Mouse (Mus musculus) erythroblast, embryonic 14.5 days (primary cell): ENCODE measurements around the gene Itfg2. TPM values are rescaled to one million over a fixed set of nuclear protein-coding genes. Genes with fewer than 3 reads are reported as not detected.

Experiments
- H3K27me3 ChIP-seq: 2 replicates; pipeline ENCODE4 v1.6.1; 2012; ENCODE audit warnings: inconsistent platforms; ENCODE audit not compliant: control insufficient read depth
- H3K36me3 ChIP-seq: 2 replicates; pipeline ENCODE4 v1.6.1; 2012; ENCODE audit warnings: mild to moderate bottlenecking, inconsistent platforms; ENCODE audit not compliant: control insufficient read depth
- H3K4me1 ChIP-seq: 2 replicates; pipeline ENCODE4 v1.6.1; 2012; ENCODE audit warnings: inconsistent platforms; ENCODE audit not compliant: control insufficient read depth
- H3K4me3 ChIP-seq: replicated peaks from 2 replicates; pipeline ENCODE3; 2012; ENCODE audit warnings: moderate library complexity, mild to moderate bottlenecking, inconsistent platforms
- H3K9me3 ChIP-seq: 2 replicates; pipeline ENCODE4 v1.6.1; 2012; ENCODE audit warnings: low read length, inconsistent platforms, mixed read lengths; ENCODE audit not compliant: control insufficient read depth
- GATA1 ChIP-seq: IDR thresholded peaks from 2 replicates; pipeline ENCODE4 v1.6.1; 2012; ENCODE audit warnings: low read length, inconsistent platforms, mixed read lengths
- TAL1 ChIP-seq: IDR thresholded peaks from 3 replicates; pipeline ENCODE4 v1.6.1; 2012; ENCODE audit warnings: low read length, inconsistent platforms, mixed read lengths
- polyA plus RNA-seq: library from polyadenylated mRNA; stranded (reverse); fragments of >175 nt; gene quantifications from 2 replicates; pipeline ENCODE4 v1.2.3, GENCODE M21; 2012

Itfg2 gene
- polyA plus RNA-seq, 1 experiment, result 1.9 TPM

GRCm38 (mm10) chr6:128375192-128375591 is 49.5 kb downstream of the Itfg2 start, which contains the start of the genes Tex52 and Gm44596:
Tex52 (plus strand) TSS chr6:128375456.
Gm44596 (plus strand) TSS chr6:128375503.
- peaks cover 65% of the 10 kb centered on the region for H3K36me3 ChIP-seq
- no peaks in the 10 kb centered on the region for H3K9me3 ChIP-seq
- no peaks in the 10 kb centered on the region for H3K4me1 ChIP-seq
- H3K4me3 ChIP-seq, result no peak within 1 kb of the TSS
- no peak for TF ChIP-seq TAL1
- TF ChIP-seq GATA1, result no peak
- no peaks in the 10 kb centered on the region for H3K27me3 ChIP-seq

GRCm38 (mm10) chr6:128370040-128370439 is 54.7 kb downstream of the Itfg2 start:
- peaks cover 99% of the 10 kb centered on the region for H3K36me3 ChIP-seq
- no peaks in the 10 kb centered on the region for H3K9me3 ChIP-seq
- H3K4me1 ChIP-seq, result peaks cover 8% of the 10 kb centered on the region
- H3K4me3 ChIP-seq, result no peak overlapping the region
- TF ChIP-seq TAL1 (no peak), GATA1 (no peak)
- H3K27me3 ChIP-seq, result no peaks in the 10 kb centered on the region

- H3K4me3 ChIP-seq, result no peak overlapping the region
- H3K9me3 ChIP-seq, result no peaks in the 10 kb centered on the region
- H3K4me1 ChIP-seq, result peaks cover 31% of the 10 kb centered on the region
- H3K36me3 ChIP-seq, result peaks cover 73% of the 10 kb centered on the region
- H3K27me3 ChIP-seq, result no peaks in the 10 kb centered on the region
- TF ChIP-seq TAL1 (no peak), GATA1 (no peak)
These were observed 58.3 kb downstream of the Itfg2 start for GRCm38 (mm10) chr6:128366466-128366865.

- TF ChIP-seq TAL1, result no peak
- H3K9me3 ChIP-seq, result no peaks in the 10 kb centered on the region
- H3K27me3 ChIP-seq, result no peaks in the 10 kb centered on the region
- H3K4me1 ChIP-seq, result peaks cover 48% of the 10 kb centered on the region
- peaks cover 73% of the 10 kb centered on the region for H3K36me3 ChIP-seq
- peak overlapping the region; percentile 46 for H3K4me3 ChIP-seq
These were observed 60.0 kb downstream of the Itfg2 start for GRCm38 (mm10) chr6:128364721-128365120.

GRCm38 (mm10) chr6:128363007-128363825 is 61.5 kb downstream of the Itfg2 start:
- Histone ChIP-seq H3K4me3 (peak overlapping the region; percentile 99), H3K36me3 (peaks cover 72% of the 10 kb centered on the region), H3K27me3 (no peaks in the 10 kb centered on the region), H3K9me3 (no peaks in the 10 kb centered on the region), H3K4me1 (peaks cover 54% of the 10 kb centered on the region)
- TF ChIP-seq TAL1, result no peak
- TF ChIP-seq GATA1, result no peak

GRCm38 (mm10) chr6:128362381-128363006 is 62.2 kb downstream of the Itfg2 start, which contains the start of the genes Rhno1 and Foxm1:
Rhno1 (minus strand) TSS chr6:128362911.
Foxm1 (plus strand) TSS chr6:128362967.
- Histone ChIP-seq H3K4me3 (peak within 1 kb of the TSS; percentile 99), H3K4me1 (peaks cover 56% of the 10 kb centered on the region), H3K27me3 (no peaks in the 10 kb centered on the region), H3K9me3 (no peaks in the 10 kb centered on the region), H3K36me3 (peaks cover 72% of the 10 kb centered on the region)
- TF ChIP-seq GATA1, result no peak
- TF ChIP-seq TAL1, result no peak

- H3K4me3 ChIP-seq, result peak overlapping the region; percentile 99
- H3K9me3 ChIP-seq, result no peaks in the 10 kb centered on the region
- peaks cover 58% of the 10 kb centered on the region for H3K4me1 ChIP-seq
- H3K27me3 ChIP-seq, result no peaks in the 10 kb centered on the region
- no peak for TF ChIP-seq GATA1
- peaks cover 72% of the 10 kb centered on the region for H3K36me3 ChIP-seq
These were observed 62.8 kb downstream of the Itfg2 start for GRCm38 (mm10) chr6:128361901-128362300.

Other genes with a start within 250 kb of the Itfg2 start
- gene Tead4, start 124.1 kb downstream of the Itfg2 start, polyA plus RNA-seq, result not detected in 2 replicates
- 0.07 TPM in 2 replicates for gene Tulp3, start 69.1 kb downstream of the Itfg2 start, polyA plus RNA-seq
- gene Rhno1, start 62.0 kb downstream of the Itfg2 start, polyA plus RNA-seq, result 9.8 and 9.9 TPM in 2 replicates
- 8.2 and 8.8 TPM in 2 replicates for gene Foxm1, start 62.0 kb downstream of the Itfg2 start, polyA plus RNA-seq
- gene Tex52, start 49.5 kb downstream of the Itfg2 start, polyA plus RNA-seq, result 0.03 TPM in 1 of 2 replicates, not detected in the other
- gene Gm44596, start 49.4 kb downstream of the Itfg2 start, polyA plus RNA-seq, result not detected in 2 replicates
- 0.02 TPM in 1 of 2 replicates, not detected in the other for gene Nrip2, start 25.6 kb downstream of the Itfg2 start, polyA plus RNA-seq
- 7.7 and 10.7 TPM in 2 replicates for gene Fkbp4, start 13.7 kb upstream of the Itfg2 start, polyA plus RNA-seq
- 0.05 TPM in 1 of 2 replicates, not detected in the other for gene Pzp, start 101.8 kb upstream of the Itfg2 start, polyA plus RNA-seq
- gene A2ml1, start 156.7 kb upstream of the Itfg2 start, polyA plus RNA-seq, result not detected in 2 replicates
- not detected in 2 replicates for gene Klrb1a, start 198.6 kb upstream of the Itfg2 start, polyA plus RNA-seq
- not detected in 2 replicates for gene Clec2h, start 237.5 kb upstream of the Itfg2 start, polyA plus RNA-seq